Mouse (Mus musculus) hindlimb bud, embryonic 11.5 days (tissue): Measurements from ENCODE around the gene Xpnpep1.
A peak's percentile ranks its signal among the peaks of the same experiment; 100 is the strongest.

Experiments
- DNase-seq: peaks from one replicate; pipeline ENCODE4 v3.0.0-alpha.2; 2012; ENCODE audit warnings: low read depth, low spot score; ENCODE audit errors: extremely low spot score

Xpnpep1 gene

DNA sequence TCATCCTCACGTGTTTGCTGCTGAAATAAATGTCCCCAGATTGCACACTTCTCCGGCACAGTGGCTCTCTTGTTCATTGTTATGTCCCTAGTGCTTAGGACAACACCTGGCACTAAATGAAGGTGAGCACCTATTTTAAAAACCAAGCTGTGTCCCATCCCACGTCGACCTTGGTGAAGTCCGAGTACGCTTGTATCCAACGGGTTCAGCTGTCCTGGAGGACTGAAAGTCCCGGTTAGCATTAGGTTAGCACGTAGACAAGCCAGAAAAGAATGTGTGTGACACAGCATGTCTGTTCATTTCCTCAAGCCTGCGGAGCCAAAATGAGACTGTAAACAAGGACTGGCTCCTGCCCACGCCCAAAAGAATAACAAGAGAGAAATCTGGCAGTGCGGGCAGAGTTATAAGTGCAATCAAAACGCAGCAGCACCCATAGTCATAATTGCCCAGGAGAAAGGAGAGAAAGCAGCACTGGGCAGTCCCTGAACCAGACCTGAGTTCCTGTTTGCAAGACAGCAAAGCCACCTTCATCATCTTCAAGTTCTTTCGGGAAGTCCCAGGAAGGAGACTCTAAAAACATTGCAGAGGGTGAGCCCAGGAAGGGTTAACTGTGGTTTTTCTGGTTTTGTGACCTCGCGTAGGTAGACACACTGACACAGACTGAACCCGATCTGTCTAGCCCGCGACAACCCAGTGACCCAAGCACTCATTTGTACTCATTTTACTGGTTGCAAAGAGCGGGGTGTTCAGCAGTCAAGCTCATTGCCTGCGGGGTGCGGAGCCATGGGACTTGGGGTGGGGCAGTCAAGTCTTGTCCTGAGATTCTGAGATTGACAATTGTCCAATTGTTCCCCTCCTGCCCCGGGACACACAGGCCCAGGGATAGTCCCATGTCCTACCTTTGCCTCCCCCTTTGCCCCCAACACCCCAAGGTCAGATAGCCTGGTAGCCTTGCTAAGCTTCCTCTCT, at the start of gene Xpnpep1:
Gene Xpnpep1, minus strand, starts transcription at position 51 of the 969 bp plus-strand sequence.
- DNase-seq = no peak

DNA sequence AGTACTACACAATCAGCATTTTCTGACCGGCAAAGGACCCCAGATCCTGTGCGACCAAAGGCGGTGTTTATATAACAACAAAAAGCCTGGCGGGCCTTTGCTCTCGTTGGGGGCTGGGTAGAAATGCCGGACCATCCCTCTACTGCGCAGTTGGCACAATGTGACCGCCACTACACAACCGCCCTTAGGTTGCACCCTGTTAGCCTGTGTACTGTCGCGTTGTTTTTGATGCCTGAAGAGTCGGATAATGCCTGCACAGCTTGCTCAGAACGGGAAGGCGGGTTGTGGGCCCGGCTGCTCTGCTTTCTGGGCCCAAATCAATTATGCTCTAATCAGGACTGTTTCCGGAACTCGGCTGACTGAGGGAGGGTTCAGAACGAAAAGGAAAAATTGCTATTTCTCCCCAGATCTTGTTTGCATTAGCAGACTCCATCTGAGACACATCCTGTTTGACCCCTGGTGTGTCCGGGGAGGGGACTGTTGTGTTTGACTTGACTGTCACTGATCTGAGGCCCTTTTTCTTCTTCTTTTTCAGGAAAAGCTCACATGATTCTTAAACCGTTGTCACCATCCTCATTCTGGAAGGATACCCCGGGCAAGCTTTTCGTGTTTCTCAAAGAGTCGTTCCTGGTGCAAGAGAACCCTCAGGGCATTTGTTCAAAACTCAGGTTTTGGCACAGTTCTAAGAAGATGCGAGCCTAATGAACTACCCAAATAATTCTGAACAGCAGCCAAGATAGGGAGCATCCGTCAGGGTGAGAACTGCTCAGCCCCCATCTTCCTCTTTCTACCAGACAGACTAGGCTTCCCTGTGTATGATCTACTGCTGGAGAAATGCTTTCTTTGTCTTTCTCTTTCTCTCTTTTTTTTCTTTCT, 47.5 kb upstream of the Xpnpep1 start:
- DNase-seq = no peak

DNA sequence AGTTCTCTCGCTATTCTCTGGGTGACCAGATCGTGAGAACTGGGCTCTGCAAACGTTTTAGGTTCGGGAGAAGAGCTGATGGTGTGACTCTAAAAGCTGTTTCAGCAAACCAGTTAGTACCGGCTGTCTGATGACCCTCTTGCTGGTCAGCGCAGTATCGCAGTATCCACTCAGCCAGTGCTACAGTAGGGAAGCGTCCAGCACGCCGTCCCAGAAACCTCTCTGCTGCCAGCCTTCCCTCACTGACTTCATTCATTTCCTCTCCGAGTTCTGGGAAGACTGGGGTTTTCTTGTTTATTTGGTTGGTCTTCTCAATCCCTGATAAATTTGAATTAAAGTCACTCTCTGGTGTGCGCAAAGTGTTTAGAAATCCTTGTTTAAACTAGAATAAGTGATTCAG, 46.8 kb upstream of the Xpnpep1 start:
- DNase-seq = no peak

DNA sequence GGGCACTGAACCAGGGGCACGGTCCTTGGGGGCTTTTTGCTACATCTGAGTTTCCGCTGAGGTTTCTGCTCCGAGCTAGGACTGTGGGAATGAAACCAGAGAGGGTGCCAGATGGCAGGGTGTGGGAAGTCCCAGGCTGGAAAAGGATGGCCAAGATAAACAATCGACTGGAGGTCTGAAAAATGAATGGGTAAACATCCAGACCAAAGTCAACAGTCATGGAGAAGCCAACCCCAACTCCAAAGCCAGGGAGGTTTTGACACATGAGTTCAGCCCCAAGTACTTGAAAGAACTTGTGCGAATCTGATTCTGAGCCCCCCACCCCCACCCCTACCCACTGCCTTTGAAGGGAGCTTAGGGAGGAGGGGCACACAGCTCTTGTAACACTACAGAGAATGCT, 44.7 kb upstream of the Xpnpep1 start:
- no peak for DNase-seq

DNA sequence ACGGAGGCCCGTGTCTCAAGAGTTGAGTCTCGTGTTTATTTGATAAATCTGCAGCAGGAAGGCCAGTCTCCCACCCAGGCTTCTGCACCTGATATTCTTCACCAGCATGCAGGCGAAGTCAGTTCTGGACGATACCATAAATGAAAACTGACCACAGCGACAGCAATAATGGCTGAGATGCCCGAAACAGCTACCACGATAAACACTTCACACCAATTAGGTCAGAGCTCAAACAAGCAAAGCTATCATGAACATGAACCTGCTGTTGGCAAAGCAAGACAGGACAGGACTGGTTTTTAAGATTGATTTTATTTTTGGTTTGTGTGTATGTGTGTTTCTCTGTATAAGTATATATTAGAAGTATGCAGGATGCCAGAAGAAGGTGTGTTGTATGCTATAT, 42.8 kb upstream of the Xpnpep1 start:
- no peak for DNase-seq

DNA sequence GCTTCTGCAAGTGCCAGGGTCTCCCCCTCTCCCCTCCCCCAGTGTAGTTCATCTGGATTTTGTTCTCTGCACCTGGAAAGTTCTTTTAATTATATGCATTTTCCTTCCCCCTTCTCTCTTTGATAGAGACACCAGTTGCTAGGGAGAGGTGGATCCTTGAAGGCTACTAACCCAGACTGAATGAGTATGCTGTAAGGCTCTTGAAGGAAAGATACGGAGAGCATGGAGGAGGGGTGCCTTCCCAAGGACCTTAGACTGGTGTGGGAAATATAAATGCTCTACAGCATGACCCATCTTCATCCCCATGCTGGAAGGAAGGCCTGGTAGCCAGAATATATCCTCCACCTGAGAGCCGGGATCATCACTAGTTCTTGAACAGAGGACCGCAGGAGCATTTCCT, 41.3 kb upstream of the Xpnpep1 start:
- no peak for DNase-seq

DNA sequence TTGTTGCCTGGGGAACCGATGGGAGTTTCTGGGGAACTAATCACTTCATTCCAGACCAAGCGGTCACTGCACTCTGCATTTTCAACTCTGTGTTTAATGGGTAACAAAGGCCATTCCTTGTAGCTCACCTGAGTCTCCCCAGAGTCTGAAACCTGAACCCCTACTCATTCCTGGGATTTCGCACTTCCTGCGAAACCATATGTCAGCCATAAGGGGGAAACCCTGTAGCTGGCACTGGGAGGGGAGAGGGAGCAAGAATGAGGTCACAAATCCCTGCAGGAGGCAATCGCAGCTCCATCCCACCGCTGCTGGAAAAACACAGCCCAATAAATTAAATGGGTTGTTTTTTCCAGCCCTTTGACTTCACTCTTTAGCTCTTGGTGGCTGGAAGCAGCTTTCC, 40.9 kb upstream of the Xpnpep1 start:
- peak; percentile 76 for DNase-seq

DNA sequence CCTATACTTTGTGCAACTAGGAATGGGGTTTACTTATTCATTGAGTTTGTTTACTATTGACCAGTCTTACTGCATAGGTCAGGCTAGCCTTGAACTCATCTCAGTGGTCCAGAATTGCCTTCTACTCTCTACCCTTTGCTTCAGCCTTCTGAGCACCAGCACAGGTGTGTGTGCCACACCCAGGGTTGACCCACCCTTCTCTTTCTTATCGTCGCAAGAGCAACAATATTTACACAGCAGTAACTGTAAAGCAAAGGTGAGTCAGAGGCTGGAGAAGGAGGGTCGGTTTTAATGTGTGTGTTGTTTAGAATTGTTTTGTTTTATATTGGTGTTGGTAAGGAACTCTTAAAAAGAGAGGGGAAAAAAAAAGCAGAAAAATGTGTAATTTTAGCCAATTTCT, 40.5 kb upstream of the Xpnpep1 start:
- DNase-seq = no peak

DNA sequence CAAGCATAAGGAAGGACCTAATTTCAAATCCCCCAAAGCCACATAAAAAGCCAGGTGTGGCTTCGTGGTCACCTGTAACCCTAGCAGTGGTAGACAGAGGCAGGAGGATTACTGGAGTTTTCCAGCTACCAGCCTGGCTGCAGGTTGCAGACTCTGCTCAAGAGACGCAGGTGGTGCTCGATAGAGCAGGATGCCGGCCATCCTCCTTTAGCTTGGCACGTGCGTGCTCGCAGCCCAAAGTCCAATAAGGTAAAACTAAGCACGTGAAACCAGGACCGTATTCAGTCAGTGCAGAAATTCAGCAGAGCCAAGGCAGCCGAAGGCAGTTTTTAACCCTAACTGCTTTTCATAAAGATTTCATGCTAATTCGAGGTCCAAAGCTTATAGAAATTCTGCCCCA, 40.0 kb upstream of the Xpnpep1 start:
- DNase-seq = no peak

DNA sequence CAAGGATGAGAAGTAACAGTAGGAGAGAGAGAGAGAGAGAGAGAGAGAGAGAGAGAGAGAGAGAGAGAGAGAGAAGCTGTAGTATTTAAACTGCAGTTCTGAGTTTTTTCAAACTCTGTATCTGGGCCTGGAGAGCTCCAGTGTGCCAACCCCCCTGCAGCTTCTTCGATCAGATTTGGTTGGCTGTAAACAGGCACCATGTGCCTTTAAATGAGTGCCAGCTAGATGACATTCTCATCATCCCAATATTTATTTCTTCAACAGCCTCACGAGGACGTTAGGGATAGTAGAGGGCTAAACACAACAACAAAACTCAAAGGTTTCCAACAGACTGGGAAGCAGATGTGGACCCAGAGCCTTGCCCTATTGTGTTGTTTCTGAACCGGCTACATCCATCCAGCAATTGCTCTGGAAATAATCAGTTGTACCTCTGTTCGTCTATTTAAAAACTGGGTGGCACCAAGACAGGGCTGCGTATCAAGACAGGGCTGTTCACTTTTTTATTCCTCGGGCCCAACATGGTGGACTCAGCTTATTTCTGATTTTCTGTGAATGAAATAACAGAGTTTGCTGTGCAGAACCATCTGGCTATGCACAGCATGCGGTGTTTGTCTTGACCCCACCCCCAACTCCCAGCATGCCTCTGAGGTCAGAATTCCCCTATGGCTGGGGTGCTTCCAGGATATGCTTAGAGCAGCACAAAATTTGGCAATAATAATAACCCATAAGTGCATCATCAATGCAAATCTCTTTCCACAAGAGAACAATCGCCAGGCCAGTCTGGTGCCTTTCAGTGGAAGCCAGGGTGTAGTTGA, 38.5 kb upstream of the Xpnpep1 start:
- DNase-seq = no peak

DNA sequence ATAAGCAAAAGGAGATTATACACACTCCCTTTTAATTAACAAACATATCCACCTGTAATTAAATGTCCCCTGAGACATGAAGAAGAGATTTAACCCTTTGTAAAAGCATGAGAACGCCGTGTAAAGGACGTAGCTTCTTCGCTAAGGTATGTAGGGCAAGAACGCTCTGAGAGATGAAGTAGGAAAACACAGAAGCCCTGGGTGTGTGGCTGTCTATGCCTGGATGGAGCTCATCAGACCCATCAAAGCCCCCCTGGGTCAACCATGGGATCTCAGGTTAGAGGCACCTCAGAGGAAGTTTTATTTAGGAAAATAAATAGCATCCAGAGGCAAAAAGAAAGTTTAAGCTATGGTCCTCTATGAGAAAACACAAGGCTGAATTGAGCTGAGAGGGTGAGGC, 37.3 kb upstream of the Xpnpep1 start:
- no peak for DNase-seq

DNA sequence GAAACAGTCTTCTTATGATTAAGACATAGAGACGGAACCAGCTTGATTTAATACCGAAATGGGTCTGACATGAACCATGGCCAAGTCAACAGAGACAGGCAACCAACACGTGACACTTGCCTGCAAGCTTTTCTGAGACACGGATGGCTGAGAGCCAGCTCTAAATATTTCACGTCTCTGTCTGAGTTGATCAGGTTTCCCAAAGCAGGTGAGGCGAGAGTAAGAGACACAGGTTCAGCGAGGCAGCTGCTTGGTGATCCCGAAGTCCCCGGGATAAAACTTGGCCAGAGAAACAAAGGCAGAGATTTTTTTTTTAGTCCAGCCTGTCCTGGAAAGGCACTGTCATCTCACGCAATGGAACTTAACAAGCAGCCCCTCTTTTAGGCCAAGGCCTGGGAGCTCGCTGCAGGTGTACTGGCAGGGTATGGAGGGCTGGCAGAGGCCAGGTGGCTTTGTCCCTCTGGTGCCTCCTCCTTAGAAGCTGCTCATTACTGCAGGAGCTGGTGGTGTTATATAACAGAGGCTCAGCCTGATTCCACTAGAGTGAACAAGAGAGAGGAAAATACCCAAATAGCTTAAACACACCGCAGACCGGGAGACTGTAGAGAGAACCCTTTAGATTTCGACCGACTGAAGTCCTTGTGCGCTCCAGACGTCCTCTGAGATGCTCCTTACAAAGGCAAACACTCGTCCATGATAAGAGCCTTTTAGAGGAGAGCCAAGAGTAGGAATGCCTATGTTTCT, 36.4 kb upstream of the Xpnpep1 start:
- no peak for DNase-seq

DNA sequence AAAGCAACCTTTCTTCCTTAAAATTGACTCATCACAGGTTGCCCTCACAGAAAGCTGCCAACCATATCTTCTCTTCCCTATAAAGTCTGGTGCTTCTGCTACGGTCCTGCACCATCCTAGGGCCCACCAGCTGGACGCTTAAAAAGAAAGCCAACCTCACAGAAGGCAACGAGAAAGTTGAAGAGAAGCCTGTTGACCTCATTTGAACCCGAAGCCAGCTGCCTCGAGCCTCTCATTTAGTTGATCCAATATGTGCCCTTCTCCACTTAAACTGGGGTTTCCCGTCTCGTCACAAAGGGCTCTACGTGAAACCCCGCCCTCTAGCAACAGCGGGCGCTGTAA, 35.9 kb upstream of the Xpnpep1 start:
- no peak for DNase-seq

DNA sequence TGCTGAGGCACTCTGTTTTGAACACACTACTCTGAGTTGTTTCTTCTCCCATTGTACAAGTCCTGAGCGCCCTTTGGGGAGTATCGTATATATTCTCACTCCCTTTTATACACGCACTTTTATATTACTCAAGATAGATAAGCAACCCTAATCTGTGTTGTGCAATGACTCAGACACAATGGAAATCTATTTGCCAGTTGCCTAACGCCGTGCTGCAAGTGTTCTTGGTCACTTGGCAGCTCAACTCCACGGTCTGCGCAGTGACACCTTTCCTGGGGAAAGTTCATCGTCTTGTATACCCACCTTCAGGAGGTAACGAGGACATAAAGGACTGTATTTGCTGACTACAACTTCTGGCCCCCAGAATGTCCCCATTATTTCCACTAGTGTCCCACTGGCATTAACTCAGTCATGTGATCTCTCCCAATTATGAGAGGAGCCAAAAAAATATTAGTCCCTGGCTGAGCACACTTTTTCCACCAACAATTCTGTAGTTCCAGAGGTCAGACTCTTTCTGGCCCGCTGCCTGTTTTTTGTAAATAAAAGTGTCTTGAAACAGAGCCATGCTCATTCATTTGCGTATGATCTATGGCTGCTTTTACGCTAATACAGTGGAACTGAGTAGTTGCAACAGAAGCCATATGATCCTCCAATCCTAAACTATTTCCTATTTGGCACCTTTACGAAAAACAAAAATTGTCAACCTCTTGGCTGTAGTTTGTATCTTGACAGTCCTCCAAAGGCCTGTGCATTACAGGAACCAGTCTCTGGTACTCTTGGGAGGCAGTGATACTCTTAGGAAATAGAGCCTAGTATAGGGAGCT, 35.1 kb upstream of the Xpnpep1 start:
- no peak for DNase-seq

DNA sequence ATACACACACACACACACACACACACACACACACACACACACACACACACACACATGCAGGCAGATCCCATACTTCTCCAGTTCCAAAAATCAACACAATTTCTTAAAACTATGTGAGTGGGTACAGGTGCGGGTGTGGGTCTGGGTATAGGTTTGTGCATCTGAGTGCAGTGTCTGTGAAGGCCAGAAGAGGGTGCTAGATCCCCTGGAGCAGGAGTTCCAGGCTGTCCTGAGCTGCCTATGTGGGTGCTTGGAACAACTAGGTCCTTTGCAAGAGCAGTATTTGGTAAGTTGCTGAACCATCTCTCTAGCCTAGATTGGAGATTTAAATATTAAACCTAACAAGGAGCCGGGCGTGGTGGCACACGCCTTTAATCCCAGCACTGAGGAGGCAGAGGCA, 33.5 kb upstream of the Xpnpep1 start:
- no peak for DNase-seq

DNA sequence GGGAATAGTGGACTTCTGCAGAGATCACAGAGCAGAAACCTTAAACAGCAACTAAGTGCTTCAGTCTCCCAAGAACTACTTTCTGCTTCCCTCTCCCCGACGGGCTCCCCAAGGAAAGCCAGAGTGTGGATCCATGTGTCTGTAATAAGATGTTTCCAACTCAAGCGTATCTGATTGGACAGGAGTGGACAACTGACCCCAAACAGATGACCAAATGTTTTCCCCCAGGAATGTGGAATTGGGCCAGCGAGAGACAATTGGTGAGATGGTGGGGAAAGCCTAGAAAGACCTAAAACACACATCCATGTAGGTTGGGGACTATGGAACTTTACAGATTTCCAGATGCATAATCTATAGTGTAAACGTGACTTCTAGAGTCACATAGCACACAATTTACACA, 32.4 kb upstream of the Xpnpep1 start:
- no peak for DNase-seq

DNA sequence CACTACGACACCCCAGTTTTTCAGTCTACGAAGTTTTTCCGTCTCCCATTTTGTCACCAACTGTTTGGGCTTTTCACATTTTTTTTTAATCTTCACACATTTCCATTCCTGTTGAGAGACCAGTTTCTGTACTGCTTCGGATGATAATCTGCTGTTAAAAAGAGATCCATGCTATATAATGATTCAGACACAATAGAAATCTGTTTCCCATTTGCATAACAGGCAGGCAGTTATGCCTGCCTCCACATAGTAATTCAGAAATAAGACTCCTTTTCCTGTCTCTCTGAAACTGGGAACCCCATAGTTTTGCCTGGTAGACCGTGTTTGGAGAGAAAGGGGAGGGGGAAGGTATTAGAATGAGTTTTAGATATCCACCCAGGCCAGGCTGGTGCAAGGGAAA, 31.6 kb upstream of the Xpnpep1 start:
- no peak for DNase-seq

DNA sequence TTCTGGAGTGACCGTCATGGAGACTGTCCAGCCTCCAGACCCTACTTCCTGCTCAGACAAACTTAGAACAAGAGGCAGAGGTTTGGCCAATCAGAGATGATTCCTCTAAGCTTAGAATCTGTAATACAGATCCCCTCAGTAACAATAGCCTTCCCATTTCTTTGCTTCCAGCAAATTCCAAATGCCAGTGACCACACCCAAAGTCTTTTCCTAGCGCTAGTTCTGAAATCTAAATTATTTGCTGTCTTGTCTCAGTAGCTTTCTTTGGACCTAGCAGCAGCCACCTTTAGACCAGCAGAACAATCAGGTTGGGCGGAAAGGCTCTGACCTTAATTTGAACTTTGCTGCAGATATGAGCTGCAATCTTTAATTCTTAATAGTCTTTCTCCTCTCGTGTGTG, 30.9 kb upstream of the Xpnpep1 start:
- no peak for DNase-seq

DNA sequence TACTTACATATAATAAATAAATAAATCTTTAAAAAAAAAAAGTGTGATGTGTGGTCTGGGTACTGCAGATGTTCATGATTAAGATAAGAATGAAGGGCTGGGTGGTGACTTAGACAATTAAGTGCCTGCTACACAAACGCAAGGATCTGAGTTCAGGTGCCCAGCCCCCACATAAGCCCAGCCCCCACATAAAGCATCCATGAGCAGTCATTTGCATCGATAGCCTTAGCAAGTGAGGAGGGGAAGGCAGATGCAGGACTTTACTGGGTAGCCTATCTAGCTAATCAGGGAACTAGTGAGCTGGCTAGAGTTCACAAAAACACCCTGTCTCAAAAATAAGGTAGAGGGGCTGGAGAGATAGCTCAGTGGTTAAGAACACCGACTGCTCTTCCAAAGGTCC, 29.4 kb upstream of the Xpnpep1 start:
- no peak for DNase-seq

DNA sequence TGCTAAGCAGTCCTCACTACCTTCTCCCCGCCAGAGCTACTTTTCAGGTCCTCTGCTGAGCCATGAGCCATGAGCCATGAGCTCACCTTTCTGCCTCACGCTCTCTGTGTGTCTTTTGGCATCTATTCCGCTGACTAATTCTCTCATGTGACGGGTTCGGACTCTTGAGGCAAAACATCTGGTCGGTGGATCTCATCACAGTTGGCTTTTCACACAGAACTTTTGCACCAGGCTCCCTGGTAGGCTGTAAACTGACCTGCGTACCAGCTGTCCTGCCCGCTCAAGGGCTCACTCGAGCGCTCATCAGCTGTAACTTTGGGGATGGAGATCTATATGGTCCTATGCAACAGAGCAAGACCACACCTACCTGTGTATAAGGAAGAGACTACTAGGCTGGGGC, 26.9 kb upstream of the Xpnpep1 start:
- no peak for DNase-seq
